Mouse (Mus musculus): Measurements from ENCODE around the gene Plcg1. TPM values are rescaled to one million over a fixed set of nuclear protein-coding genes. Genes with fewer than 3 reads are reported as not detected.
A peak's percentile ranks its signal among the peaks of the same experiment; 100 is the strongest.

Plcg1 gene
- polyA plus RNA-seq, 1 experiment from 2014 or later: 68.8 TPM

GRCm38 (mm10) chr2:160760433-160761184, 29.5 kb downstream of the Plcg1 start:
- Histone ChIP-seq H3K27ac (ENCODE audit: low read depth) (no peak overlapping the region), H3K4me1 (ENCODE audit: insufficient read depth) (no peaks in the 10 kb centered on the region), H3K27me3 (ENCODE audit: insufficient read depth, low read length) (no peaks in the 10 kb centered on the region), H3K4me2 (no peak overlapping the region), H3K36me3 (ENCODE audit: insufficient read depth) (peaks cover 99% of the 10 kb centered on the region), H3K9me3 (ENCODE audit: low read depth, low read length) (no peaks in the 10 kb centered on the region), H3K4me3 (ENCODE audit: low read depth, low read length) (no peak overlapping the region), H3K9ac (no peak overlapping the region)
- TF ChIP-seq CTCF (IDR thresholded peaks at IDR 0.05; ENCODE audit: low read depth): peak; percentile 63
- DNase-seq (peak; percentile 49), ATAC-seq (ENCODE audit: insufficient read depth) (0 out of 2 replicates have a peak, but pooled peaks have one; percentile 18)
- 87% methylated on average over 9 of the region's 9 CpGs for WGBS

DNA sequence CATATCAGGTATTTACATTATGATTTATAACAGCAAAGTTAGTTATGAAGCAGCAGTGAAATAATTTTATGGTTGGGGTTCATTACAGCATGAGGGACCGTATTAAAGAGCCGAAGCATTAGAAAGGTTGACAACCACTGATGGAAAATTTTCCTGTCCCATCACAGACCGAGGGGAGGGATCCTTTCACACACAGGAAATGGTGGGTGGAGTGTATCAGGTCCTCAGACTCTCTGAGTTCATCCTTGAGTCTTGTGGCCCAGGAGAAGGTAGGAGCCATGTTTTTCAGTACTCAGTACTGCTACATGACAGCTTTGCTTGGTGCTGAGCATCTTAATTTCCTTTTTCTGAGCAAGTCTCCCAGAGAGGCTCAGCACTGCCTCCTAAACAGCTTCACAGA, 32.7 kb downstream of the Plcg1 start:
- DNase-seq: no peak
- no peak for ATAC-seq (ENCODE audit: insufficient read depth)
- no peaks in the 10 kb centered on the region for H3K27me3 ChIP-seq (ENCODE audit: insufficient read depth, low read length)
- H3K36me3 ChIP-seq (ENCODE audit: insufficient read depth): peaks cover 75% of the 10 kb centered on the region
- H3K4me2 ChIP-seq: no peak overlapping the region
- no peak overlapping the region for H3K4me3 ChIP-seq (ENCODE audit: low read depth, low read length)
- H3K9ac ChIP-seq: no peak overlapping the region
- no peaks in the 10 kb centered on the region for H3K9me3 ChIP-seq (ENCODE audit: low read depth, low read length)
- no peak for TF ChIP-seq CTCF (IDR thresholded peaks at IDR 0.05; ENCODE audit: low read depth)
- H3K4me1 ChIP-seq (ENCODE audit: insufficient read depth): no peaks in the 10 kb centered on the region
- H3K27ac ChIP-seq (ENCODE audit: low read depth): no peak overlapping the region
- 71% methylated on average over 3 of the region's 3 CpGs for WGBS

- DNase-seq (no peak), ATAC-seq (ENCODE audit: insufficient read depth) (no peak)
- 85% methylated on average over 2 of the region's 2 CpGs for WGBS
- H3K4me1 ChIP-seq (ENCODE audit: insufficient read depth): no peaks in the 10 kb centered on the region
- no peak overlapping the region for H3K27ac ChIP-seq (ENCODE audit: low read depth)
- H3K27me3 ChIP-seq (ENCODE audit: insufficient read depth, low read length): no peaks in the 10 kb centered on the region
- no peaks in the 10 kb centered on the region for H3K9me3 ChIP-seq (ENCODE audit: low read depth, low read length)
- H3K36me3 ChIP-seq (ENCODE audit: insufficient read depth): peaks cover 73% of the 10 kb centered on the region
- no peak for TF ChIP-seq CTCF (IDR thresholded peaks at IDR 0.05; ENCODE audit: low read depth)
- no peak overlapping the region for H3K4me3 ChIP-seq (ENCODE audit: low read depth, low read length)
- H3K9ac ChIP-seq: no peak overlapping the region
- H3K4me2 ChIP-seq: no peak overlapping the region
These were observed 33.3 kb downstream of the Plcg1 start for GRCm38 (mm10) chr2:160764386-160764785.

GRCm38 (mm10) chr2:160765096-160765495, 34.0 kb downstream of the Plcg1 start:
- H3K4me3 ChIP-seq (ENCODE audit: low read depth, low read length): no peak overlapping the region
- H3K9ac ChIP-seq: no peak overlapping the region
- H3K4me2 ChIP-seq: no peak overlapping the region
- ATAC-seq (ENCODE audit: insufficient read depth) (no peak), DNase-seq (no peak)
- H3K27ac ChIP-seq (ENCODE audit: low read depth): no peak overlapping the region
- TF ChIP-seq CTCF (IDR thresholded peaks at IDR 0.05; ENCODE audit: low read depth): no peak
- no peaks in the 10 kb centered on the region for H3K9me3 ChIP-seq (ENCODE audit: low read depth, low read length)
- H3K27me3 ChIP-seq (ENCODE audit: insufficient read depth, low read length): no peaks in the 10 kb centered on the region
- 53% methylated on average over 3 of the region's 3 CpGs for WGBS
- H3K36me3 ChIP-seq (ENCODE audit: insufficient read depth): peaks cover 65% of the 10 kb centered on the region
- H3K4me1 ChIP-seq (ENCODE audit: insufficient read depth): no peaks in the 10 kb centered on the region

DNA sequence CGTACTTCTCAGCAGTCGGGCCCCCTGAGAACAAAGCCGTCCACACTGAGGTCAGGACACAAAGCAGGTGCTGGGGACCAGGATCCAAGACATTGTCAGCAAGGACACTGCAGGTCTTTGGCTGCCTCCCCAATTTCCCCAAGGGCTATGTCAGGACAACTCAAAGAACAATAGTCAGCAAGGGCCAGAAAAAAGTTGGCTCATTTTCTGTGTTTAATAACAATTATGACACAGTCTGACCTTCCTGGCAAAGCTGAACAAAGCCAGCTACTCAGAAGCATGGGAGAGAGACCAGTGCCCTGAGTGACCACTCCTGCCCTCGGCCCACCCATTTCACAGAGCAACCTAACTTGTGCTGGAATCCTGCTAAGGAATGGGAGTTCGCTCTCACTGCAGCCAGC, 35.3 kb downstream of the Plcg1 start:
- Histone ChIP-seq H3K9ac (no peak overlapping the region), H3K4me1 (ENCODE audit: insufficient read depth) (no peaks in the 10 kb centered on the region), H3K27me3 (ENCODE audit: insufficient read depth, low read length) (no peaks in the 10 kb centered on the region), H3K9me3 (ENCODE audit: low read depth, low read length) (no peaks in the 10 kb centered on the region), H3K27ac (ENCODE audit: low read depth) (no peak overlapping the region), H3K36me3 (ENCODE audit: insufficient read depth) (peaks cover 58% of the 10 kb centered on the region), H3K4me3 (ENCODE audit: low read depth, low read length) (no peak overlapping the region), H3K4me2 (no peak overlapping the region)
- no peak for TF ChIP-seq CTCF (IDR thresholded peaks at IDR 0.05; ENCODE audit: low read depth)
- DNase-seq (peak; percentile 27), ATAC-seq (ENCODE audit: insufficient read depth) (no peak)
- 56% methylated on average over 5 of the region's 5 CpGs for WGBS

DNA sequence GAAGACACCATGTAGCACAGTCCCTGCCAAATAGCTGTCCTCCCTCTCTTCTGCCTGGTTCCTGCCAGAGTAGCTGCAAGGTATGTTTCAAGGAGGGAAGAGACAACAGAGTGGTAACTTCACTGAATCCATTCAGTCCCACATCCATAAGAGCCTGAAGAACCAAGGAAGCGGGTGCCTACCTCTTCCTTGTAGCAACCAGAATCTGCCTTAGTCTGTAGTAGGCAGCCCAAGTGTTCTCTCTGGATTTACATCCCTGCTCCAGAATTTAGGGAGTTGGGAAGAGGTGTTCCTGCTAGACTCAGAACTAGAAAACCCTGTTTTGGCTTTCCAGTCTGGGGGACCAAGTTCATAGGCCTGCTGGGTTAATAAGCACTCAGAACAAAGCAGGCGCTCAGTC, 36.1 kb downstream of the Plcg1 start:
- H3K9me3 ChIP-seq (ENCODE audit: low read depth, low read length): no peaks in the 10 kb centered on the region
- H3K27ac ChIP-seq (ENCODE audit: low read depth): no peak overlapping the region
- no peaks in the 10 kb centered on the region for H3K27me3 ChIP-seq (ENCODE audit: insufficient read depth, low read length)
- H3K4me2 ChIP-seq: no peak overlapping the region
- H3K4me1 ChIP-seq (ENCODE audit: insufficient read depth): no peaks in the 10 kb centered on the region
- DNase-seq (no peak), ATAC-seq (ENCODE audit: insufficient read depth) (no peak)
- H3K9ac ChIP-seq: no peak overlapping the region
- TF ChIP-seq CTCF (IDR thresholded peaks at IDR 0.05; ENCODE audit: low read depth): no peak
- H3K4me3 ChIP-seq (ENCODE audit: low read depth, low read length): no peak overlapping the region
- H3K36me3 ChIP-seq (ENCODE audit: insufficient read depth): peaks cover 51% of the 10 kb centered on the region
- 96% methylated on average over 2 of the region's 2 CpGs for WGBS

DNA sequence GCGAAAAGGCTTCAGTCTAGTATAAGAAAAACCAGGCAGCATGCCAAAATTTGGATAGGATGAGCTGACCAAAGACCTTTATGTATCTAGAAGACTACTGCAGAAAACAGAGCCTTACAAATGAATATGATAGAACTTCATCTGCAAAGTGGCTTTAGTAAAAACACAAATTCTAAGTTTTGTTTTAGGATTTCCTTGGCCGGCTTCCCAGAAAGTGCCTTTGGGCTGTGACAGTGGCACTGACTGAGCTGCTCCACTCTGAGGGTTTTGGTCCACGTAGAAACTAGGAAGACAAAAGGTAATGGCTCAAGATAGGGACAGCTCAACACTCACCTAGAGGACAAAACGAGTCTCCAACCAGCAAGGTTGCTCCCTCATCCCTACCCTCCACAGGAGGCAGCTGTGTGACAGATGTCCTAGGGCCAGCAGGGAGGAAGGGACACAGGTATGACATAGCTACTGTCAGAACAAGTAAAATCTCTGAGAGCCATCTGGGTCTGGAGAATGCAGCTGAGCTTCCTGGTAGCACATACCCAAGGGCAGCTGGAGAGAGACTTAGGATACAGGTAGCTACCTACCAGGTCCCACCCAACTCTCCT, 37.1 kb downstream of the Plcg1 start:
- peak; percentile 65 for DNase-seq
- no peak overlapping the region for H3K4me2 ChIP-seq
- TF ChIP-seq CTCF (IDR thresholded peaks at IDR 0.05; ENCODE audit: low read depth): no peak
- 58% methylated on average over 4 of the region's 4 CpGs for WGBS
- no peak overlapping the region for H3K27ac ChIP-seq (ENCODE audit: low read depth)
- H3K27me3 ChIP-seq (ENCODE audit: insufficient read depth, low read length): no peaks in the 10 kb centered on the region
- H3K36me3 ChIP-seq (ENCODE audit: insufficient read depth): peaks cover 41% of the 10 kb centered on the region
- 0 out of 2 replicates have a peak, but pooled peaks have one; percentile 16 for ATAC-seq (ENCODE audit: insufficient read depth)
- H3K4me3 ChIP-seq (ENCODE audit: low read depth, low read length): no peak overlapping the region
- H3K4me1 ChIP-seq (ENCODE audit: insufficient read depth): no peaks in the 10 kb centered on the region
- H3K9ac ChIP-seq: no peak overlapping the region
- H3K9me3 ChIP-seq (ENCODE audit: low read depth, low read length): no peaks in the 10 kb centered on the region
